Mouse (Mus musculus) olfactory bulb, adult 2 months (tissue): Measurements from ENCODE around the gene Khnyn. TPM values are rescaled to one million over a fixed set of nuclear protein-coding genes. Genes with fewer than 3 reads are reported as not detected.
A peak's percentile ranks its signal among the peaks of the same experiment; 100 is the strongest.

ENCODE experiments used
- H3K27ac ChIP-seq: fragments of 200-500 bp; 2 replicates; pipeline ENCODE4 v1.5.1; 2012; ENCODE audit warnings: low read depth, low read length; ENCODE audit not compliant: insufficient read depth
- H3K4me1 ChIP-seq: fragments of 200-500 bp; 2 replicates; pipeline ENCODE4 v1.6.1; 2012; ENCODE audit warnings: low read length; ENCODE audit not compliant: control insufficient read depth, insufficient read depth
- H3K4me3 ChIP-seq: fragments of 200-500 bp; 2 replicates; pipeline ENCODE4 v1.5.1; 2012; ENCODE audit warnings: mild to moderate bottlenecking, low read depth, low read length, moderate library complexity; ENCODE audit not compliant: insufficient read depth
- CTCF ChIP-seq: fragments of 200-500 bp; IDR thresholded peaks from 2 replicates; pipeline ENCODE4 v1.5.1; 2012; ENCODE audit warnings: low read depth, mild to moderate bottlenecking, low read length, moderate library complexity; ENCODE audit not compliant: insufficient read depth
- POLR2A ChIP-seq: fragments of 200-500 bp; IDR thresholded peaks from 2 replicates; pipeline ENCODE4 v1.6.1; 2012; ENCODE audit warnings: mild to moderate bottlenecking, low read depth, low read length, moderate library complexity; ENCODE audit not compliant: insufficient read depth
- WGBS: fragments of 180-500 bp; shearing (Covaris S2); methylation state at CpG from one replicate; pipeline ENCODE4 v1.1.7; 2018; 5-methylcytosine and 5-hydroxymethylcytosine counted together
- polyA plus RNA-seq: library from polyadenylated mRNA; stranded (reverse); fragments of >200 nt; gene quantifications from 2 replicates; pipeline ENCODE4 v1.2.4, GENCODE M21; 2012; ENCODE audit warnings: low replicate concordance; ENCODE audit not compliant: missing spikeins, insufficient read depth, insufficient read length

Khnyn gene
- polyA plus RNA-seq, 1 experiment: not detected

DNA sequence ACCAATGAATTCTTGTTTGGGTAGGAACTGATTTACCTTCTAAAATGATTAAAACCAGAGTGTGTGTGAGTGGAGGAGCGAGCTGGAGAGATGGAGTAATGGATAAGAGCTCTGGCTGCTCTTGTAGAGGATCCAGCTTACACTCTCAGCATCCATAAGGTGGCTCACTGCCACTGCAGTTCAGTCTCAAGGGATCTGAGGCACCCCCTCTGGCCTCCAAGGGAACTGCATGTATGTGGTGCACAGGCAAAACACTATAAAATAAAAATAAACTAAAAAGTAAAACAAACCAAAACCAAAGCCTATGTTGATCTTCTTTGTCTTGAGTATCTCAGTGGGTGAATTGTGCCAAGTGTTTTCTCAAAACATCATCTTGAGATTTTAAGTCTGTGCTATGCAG lies 5.1 kb upstream of the Khnyn start:
- Histone ChIP-seq H3K4me1 (peaks cover 7% of the 10 kb centered on the region), H3K4me3 (no peak overlapping the region), H3K27ac (no peak overlapping the region)
- 46% methylated on average over 1 of the region's 1 CpGs for WGBS
- no peak for TF ChIP-seq POLR2A
- TF ChIP-seq CTCF: peak; percentile 47

DNA sequence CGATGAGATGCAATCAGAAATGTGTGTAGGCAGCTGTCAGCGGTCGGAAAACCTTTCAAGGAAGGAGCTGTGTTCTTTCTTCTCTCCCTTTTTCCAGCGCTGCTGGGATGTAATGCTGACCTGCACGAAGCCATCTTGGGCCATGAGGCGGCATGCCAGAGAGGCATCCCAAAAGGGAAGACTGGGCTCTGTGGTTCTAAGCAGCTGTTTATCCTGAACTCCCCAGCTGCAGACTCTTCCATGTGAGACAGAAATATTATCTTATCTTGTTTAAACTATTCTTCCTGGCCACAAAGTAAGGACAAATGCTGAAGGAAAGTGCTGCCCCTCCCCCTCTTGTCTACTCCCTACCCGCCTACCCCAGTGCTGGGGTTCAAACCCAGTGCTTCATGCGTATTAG lies 3.8 kb upstream of the Khnyn start:
- TF ChIP-seq CTCF (no peak), POLR2A (no peak)
- WGBS: 88% methylated on average over 8 of the region's 8 CpGs
- Histone ChIP-seq H3K4me1 (peaks cover 11% of the 10 kb centered on the region), H3K4me3 (no peak overlapping the region), H3K27ac (no peak overlapping the region)

DNA sequence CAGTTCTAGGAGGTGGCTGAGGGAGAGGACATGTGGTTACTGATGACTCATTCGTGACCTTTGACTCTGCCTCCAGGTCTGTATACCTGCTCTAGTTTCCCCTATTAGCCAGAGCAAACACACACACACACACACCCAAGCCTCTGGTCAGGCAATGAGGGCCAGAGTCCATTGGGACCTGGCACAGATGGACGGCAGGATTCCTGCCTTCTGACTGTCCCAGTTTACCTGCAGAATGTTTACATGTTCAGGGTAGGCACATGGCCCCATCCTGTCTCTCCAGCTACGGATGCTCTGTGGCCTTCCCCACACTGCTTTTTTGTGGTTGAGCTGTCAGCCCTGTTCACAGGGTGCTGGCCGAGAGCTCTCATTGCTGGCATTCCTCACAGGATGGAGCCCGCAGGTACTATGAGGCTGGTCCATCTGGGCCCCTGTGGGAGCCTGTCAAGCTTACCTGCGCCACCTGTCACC lies 2.5 kb upstream of the Khnyn start:
- Histone ChIP-seq H3K27ac (no peak overlapping the region), H3K4me1 (peaks cover 20% of the 10 kb centered on the region), H3K4me3 (no peak overlapping the region)
- TF ChIP-seq CTCF: no peak
- no peak for TF ChIP-seq POLR2A
- WGBS: 84% methylated on average over 6 of the region's 6 CpGs

- Histone ChIP-seq H3K4me3 (no peak overlapping the region), H3K27ac (no peak overlapping the region), H3K4me1 (peaks cover 24% of the 10 kb centered on the region)
- TF ChIP-seq CTCF (no peak), POLR2A (no peak)
- 97% methylated on average over 13 of the region's 13 CpGs for WGBS
These were observed 1.5 kb upstream of the Khnyn start for GRCm38 (mm10) chr14:55883149-55883661.

DNA sequence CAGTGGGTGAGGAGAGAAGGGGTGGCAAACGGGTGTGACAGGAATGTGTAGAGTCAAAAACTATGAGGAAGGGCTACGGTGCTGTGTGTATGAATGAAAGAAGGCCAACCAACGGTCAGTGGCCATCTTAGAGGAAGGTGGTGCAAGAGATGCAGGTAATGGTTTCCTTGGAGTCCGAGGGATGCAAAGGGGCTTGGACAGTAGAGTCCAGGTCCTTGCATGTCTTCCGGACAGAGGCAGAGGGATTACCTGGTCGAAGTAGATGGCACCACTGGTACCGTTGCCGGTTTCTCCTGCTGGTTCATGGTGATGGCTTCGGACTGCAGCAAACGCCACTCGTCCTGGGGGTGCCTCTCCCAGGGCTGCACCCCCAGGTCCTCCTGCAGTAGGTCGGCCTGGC lies 1.1 kb upstream of the Khnyn start:
- no peak for TF ChIP-seq POLR2A
- no peak for TF ChIP-seq CTCF
- H3K4me1 ChIP-seq: peaks cover 24% of the 10 kb centered on the region
- no peak overlapping the region for H3K27ac ChIP-seq
- WGBS: 93% methylated on average over 12 of the region's 12 CpGs
- H3K4me3 ChIP-seq: no peak overlapping the region

- Histone ChIP-seq H3K4me3 (peak within 1 kb of the TSS; percentile 62), H3K27ac (no peak within 1 kb of the TSS), H3K4me1 (peaks cover 24% of the 10 kb centered on the region)
- 42% methylated on average over 4 of the region's 4 CpGs for WGBS
- no peak for TF ChIP-seq POLR2A
- no peak for TF ChIP-seq CTCF
These were observed 581 bp upstream of the Khnyn start, which contains the start of gene Cbln3 for GRCm38 (mm10) chr14:55884166-55884565. Gene Cbln3 (minus strand): TSS chr14:55884392.

GRCm38 (mm10) chr14:55885114-55885790 lies 505 bp downstream of the Khnyn start:
- Histone ChIP-seq H3K4me3 (peak overlapping the region; percentile 62), H3K4me1 (peaks cover 24% of the 10 kb centered on the region), H3K27ac (no peak overlapping the region)
- TF ChIP-seq CTCF (no peak), POLR2A (no peak)
- WGBS: 0% methylated on average over 27 of the region's 30 CpGs

- no peak overlapping the region for H3K27ac ChIP-seq
- 6% methylated on average over 16 of the region's 16 CpGs for WGBS
- TF ChIP-seq POLR2A: no peak
- no peak for TF ChIP-seq CTCF
These were observed 1.1 kb downstream of the Khnyn start for GRCm38 (mm10) chr14:55885791-55886271.

GRCm38 (mm10) chr14:55886571-55887382 lies 2.0 kb downstream of the Khnyn start:
- Histone ChIP-seq H3K27ac (no peak overlapping the region), H3K4me3 (no peak overlapping the region), H3K4me1 (peaks cover 24% of the 10 kb centered on the region)
- no peak for TF ChIP-seq POLR2A
- TF ChIP-seq CTCF: no peak
- WGBS: 85% methylated on average over 24 of the region's 24 CpGs

More at GRCm38 (mm10) chr14:55885791-55886271, 1.1 kb downstream of the Khnyn start:
- Histone ChIP-seq H3K4me1 (peaks cover 24% of the 10 kb centered on the region), H3K4me3 (peak overlapping the region; percentile 62)
